Mouse (Mus musculus): ENCODE measurements around the gene Stard3.
A peak's percentile ranks its signal among the peaks of the same experiment; 100 is the strongest.

Stard3 gene

GRCm38 (mm10) chr11:98329081-98329959 lies 28.8 kb upstream of the Stard3 start, which contains the start of gene Neurod2:
TSS of gene Neurod2 (minus strand) at chr11:98329648.
- DNase-seq: peak; percentile 80

DNA sequence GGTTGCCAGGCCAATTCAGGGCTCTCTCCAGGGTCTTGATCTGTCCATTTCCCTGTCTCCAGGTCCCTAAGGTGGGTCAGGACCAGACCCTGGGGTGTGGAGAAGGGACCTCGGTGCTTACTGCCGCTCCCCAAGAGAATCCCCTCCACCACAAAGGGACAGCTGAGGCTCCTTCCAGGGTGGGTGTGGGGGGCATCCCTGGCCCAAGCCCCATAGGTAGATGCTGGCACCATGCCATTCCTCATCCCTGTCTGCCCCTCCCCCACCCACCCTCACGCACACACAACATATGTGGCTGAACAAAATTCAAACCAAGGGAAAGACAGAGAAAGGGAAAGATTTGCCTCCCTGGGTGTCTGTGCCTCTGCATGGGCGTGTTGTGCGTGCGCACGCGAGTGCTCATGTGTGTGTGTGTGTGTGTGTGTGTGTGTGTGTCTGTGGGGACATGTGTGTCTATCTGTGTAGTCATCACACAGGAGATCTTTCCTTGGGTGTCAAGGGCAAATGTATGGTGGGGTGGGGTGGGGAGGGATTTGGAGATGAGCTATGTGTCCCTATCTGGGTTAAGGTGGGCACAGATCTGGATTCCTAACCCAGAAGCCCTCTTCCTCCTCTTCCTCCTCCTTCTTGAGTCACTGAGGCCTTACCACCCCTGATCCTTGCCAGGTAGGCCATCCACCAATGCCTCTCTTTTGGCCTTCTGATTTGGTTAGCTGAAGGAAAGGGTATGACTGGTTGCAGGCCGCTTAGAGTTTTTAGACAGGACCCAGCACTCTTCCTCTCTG lies 28.0 kb upstream of the Stard3 start:
- no peak for DNase-seq

DNA sequence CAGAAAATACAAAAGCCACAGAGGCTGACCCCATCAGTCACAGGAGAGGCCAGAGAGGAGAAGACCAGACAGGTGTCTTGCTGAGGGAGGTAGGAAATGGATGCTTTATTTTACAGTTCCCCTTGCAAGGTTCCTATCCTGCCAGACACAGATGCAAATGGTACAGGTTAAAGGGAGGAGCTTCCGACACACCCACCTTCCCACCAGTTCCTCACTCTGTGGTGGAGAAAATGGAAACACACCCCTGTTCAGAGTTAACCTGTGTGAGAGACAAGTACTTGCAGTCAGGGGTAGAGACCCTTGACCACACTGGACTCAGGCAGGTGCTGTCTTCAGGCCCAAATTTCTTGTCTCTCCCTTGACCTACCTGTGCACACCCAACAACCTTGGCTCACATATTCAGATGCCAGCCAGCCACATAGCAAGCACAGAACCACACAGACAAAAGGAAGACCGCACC lies 27.4 kb upstream of the Stard3 start:
- no peak for DNase-seq

DNA sequence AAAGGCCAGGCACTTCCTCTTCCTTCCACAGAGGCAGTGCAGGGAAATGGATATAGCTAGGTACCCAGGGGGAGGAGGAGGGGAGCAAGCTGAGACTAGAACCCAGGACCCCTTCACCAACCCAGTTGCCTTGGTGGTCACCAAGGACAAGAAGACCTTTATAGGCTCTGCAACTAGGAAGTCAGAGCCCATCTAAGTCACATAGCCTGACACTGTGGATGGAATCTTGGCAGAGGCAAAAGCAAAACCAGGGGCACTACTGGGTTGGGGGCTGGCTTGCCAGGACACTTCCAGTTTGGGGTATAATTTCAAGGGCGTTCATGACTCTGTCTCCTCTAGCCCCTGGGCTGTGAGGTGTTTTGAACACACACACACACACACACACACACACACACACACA lies 26.8 kb upstream of the Stard3 start:
- no peak for DNase-seq

GRCm38 (mm10) chr11:98332186-98332585 lies 26.0 kb upstream of the Stard3 start:
- no peak for DNase-seq

DNA sequence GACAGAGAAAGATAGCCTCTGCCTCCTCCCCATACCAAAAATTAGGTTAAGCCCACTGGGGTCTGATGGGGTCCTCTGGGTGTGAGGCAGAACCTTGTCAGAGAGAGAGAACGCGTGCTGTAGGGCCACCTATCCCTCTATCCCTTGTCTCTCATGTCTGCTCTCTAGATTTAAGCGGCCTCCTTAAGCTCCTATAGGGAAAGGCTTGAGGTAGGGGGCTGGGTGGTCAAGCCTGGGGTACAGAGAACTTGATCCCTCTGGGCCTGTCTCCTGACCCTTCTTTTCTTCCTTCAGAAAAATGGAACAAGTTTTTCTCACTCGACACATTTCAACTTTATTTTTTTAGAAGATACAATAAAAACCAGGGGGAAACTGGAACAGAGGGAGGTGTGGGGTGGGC lies 25.3 kb upstream of the Stard3 start:
- DNase-seq: no peak

- no peak for DNase-seq
Measured at GRCm38 (mm10) chr11:98333263-98333696, 24.9 kb upstream of the Stard3 start.

- no peak for DNase-seq
Measured at GRCm38 (mm10) chr11:98333981-98334741, 24.0 kb upstream of the Stard3 start.

DNA sequence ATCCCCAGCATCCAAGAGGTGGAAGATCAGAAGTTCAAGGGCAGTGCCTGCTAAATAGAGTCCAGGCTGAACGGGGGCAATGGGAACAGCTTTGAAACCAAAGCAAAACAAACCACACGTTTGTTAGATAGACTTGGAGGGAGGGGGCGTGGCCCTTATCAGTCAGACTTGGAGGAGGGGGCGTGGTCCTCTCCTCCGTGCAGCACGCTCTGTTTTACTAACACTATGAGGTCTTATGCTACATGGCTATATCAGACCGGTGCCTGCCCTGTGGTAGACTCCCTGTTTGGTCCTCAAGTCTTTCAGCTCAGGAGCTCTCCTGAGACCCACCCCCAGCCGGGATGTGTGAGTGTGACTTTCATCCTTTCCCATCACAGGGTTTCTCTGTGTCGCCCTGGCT lies 22.9 kb upstream of the Stard3 start:
- no peak for DNase-seq

- no peak for DNase-seq
Measured at GRCm38 (mm10) chr11:98336245-98337107, 21.7 kb upstream of the Stard3 start.

DNA sequence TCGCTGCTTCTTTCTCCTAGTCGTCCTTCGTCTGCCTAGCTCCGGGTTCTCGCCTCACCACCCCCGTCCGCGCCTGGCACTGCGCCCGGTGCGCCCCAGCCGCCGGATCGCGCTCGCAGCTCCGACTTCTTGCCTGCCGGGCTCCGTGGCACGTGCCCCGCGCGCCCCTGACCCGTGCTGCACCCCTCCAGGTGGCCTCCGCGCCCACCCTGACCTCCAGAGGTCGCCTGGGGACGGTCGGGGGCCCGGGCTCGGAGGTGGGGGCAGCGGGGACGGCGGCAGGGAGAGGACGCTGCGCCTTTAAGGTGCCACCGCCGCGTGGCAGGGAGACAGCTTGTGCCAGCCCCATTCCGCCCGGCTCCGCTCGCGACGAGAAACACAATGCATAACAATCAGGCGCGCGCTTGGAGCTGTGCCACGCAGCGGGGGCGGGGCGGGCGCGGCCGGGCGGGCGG lies 19.6 kb upstream of the Stard3 start:
- DNase-seq: peak; percentile 89

- DNase-seq: no peak
Measured at GRCm38 (mm10) chr11:98339071-98339501, 19.1 kb upstream of the Stard3 start.

GRCm38 (mm10) chr11:98339679-98340287 lies 18.4 kb upstream of the Stard3 start:
- DNase-seq: no peak

- DNase-seq: no peak
Measured at GRCm38 (mm10) chr11:98340597-98340996, 17.6 kb upstream of the Stard3 start.

- no peak for DNase-seq
Measured at GRCm38 (mm10) chr11:98341174-98341573, 17.0 kb upstream of the Stard3 start.

- peak; percentile 94 for DNase-seq
Measured at GRCm38 (mm10) chr11:98342000-98342945, 15.9 kb upstream of the Stard3 start.

- peak; percentile 82 for DNase-seq
Measured at GRCm38 (mm10) chr11:98345253-98345652, 12.9 kb upstream of the Stard3 start.

DNA sequence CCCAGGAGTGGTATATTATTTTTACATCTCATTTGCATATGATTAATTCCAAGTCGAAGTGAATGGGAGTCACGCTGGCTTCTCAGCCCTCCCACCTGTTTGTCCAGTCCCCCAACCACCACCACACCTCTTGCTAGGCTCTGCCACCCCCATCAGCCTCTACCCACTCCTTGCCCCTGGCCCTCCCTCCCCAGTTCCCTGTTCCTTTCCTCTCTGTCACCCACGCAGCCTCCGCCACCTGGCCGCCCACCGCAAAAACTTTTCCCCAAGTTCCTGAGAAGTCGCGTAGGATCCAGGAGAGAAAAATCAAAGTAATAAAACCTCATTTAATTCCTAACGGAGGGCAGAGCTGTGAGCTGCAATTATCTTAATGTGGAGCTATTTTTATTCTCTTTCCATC lies 12.0 kb upstream of the Stard3 start:
- peak; percentile 73 for DNase-seq

GRCm38 (mm10) chr11:98347385-98348082 lies 10.6 kb upstream of the Stard3 start:
- no peak for DNase-seq

All from right cerebral cortex, adult 18-20 months (tissue).